Mouse (Mus musculus) megakaryocyte, embryonic 14.5 days (primary cell): ENCODE results near the gene Wdr5. TPM values are rescaled to one million over a fixed set of nuclear protein-coding genes. Genes with fewer than 3 reads are reported as not detected.
A peak's percentile ranks its signal among the peaks of the same experiment; 100 is the strongest.
"Not testable (repeated sequence)": the region's sequence is repeated elsewhere in the genome, so short reads cannot be mapped to it uniquely, and the experiment has no call there.

Experiments used
- H3K27me3 ChIP-seq: replicated peaks from 2 replicates; pipeline ENCODE3; 2012; ENCODE audit warnings: inconsistent platforms
- H3K36me3 ChIP-seq: replicated peaks from 2 replicates; pipeline ENCODE3; 2012; ENCODE audit warnings: low read length, inconsistent platforms, mixed read lengths
- H3K4me1 ChIP-seq: 2 replicates; pipeline ENCODE4 v1.6.1; 2012; ENCODE audit warnings: inconsistent platforms
- H3K4me3 ChIP-seq: replicated peaks from 2 replicates; pipeline ENCODE3; 2012; ENCODE audit warnings: moderate library complexity, mild to moderate bottlenecking, inconsistent platforms
- H3K9me3 ChIP-seq: 2 replicates; pipeline ENCODE4 v1.6.1; 2012; ENCODE audit warnings: inconsistent platforms
- FLI1 ChIP-seq: IDR thresholded peaks from 2 replicates; pipeline ENCODE4 v1.6.1; 2012; ENCODE audit warnings: low read length, inconsistent platforms, mixed read lengths
- GATA1 ChIP-seq: IDR thresholded peaks from 3 replicates; pipeline ENCODE4 v1.6.1; 2012; ENCODE audit warnings: mixed read lengths, low read length, inconsistent platforms, borderline replicate concordance
- polyA plus RNA-seq: library from polyadenylated mRNA; stranded (reverse); fragments of >175 nt; gene quantifications from 2 replicates; pipeline ENCODE4 v1.2.3, GENCODE M21; 2012; ENCODE audit warnings: low replicate concordance; ENCODE audit not compliant: insufficient read depth

Gene Wdr5
- polyA plus RNA-seq, 1 experiment: 27.6 TPM

DNA sequence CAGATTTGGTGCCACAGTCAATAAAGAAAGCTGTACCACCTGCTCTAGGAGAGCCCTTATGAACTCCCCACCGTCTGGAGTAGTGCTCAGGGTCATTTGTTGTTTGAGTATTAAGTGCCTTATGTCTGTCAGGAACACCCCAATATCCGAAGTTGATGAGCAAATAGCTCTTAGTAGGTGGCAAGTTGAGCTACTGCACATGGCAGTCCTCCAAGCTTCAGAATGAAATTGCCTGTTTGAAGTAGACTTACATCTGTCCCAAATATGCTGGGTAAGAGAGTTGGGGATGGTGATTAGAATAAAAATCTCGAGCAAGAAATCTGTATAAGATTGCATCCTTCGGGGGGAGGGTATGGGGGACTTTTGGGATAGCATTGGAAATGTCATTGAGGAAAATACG is 24.4 kb downstream of the Wdr5 start:
- H3K4me1 ChIP-seq: peaks cover 31% of the 10 kb centered on the region
- TF ChIP-seq GATA1: no peak
- no peak for TF ChIP-seq FLI1
- H3K9me3 ChIP-seq: no peaks in the 10 kb centered on the region
- H3K36me3 ChIP-seq: peaks cover 46% of the 10 kb centered on the region
- H3K4me3 ChIP-seq: no peak overlapping the region
- no peaks in the 10 kb centered on the region for H3K27me3 ChIP-seq

DNA sequence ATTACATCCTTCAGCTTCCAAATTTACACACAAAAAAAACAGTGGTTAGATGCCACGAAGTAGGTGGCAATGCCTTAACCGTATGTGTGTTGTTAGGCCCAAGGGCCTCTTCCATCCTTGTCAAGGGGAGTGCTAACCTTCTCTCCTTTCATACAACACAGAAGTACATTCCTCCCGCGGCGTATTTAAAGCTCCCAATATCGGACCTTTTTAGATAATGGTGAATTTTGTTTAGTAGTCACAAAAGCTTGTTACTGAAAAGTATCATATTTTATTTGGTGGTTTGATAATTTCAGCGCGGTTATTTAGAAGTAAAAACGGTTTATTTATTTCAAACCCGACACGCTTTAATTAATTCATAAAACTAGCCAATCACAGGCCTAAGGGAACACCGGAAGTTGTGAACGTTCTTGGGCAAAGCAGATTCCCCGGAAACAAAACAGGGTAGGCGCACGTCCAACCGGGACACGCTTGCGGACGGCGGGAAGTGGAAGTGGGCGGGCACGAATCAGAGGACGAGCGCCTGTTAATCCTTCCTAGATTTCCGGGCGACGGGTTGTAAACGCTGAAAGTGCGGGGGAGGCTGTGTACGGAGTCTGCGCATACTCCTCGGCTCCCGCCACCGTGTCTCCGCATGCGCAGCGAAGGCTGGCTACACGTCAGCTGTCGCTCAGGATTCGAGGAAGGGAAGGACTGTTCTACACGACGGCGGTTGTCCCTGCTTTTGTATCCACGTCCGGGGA is 25.0 kb downstream of the Wdr5 start:
- no peak for TF ChIP-seq GATA1
- peak; percentile 81; the same call in 1 of the 2 replicates for TF ChIP-seq FLI1

DNA sequence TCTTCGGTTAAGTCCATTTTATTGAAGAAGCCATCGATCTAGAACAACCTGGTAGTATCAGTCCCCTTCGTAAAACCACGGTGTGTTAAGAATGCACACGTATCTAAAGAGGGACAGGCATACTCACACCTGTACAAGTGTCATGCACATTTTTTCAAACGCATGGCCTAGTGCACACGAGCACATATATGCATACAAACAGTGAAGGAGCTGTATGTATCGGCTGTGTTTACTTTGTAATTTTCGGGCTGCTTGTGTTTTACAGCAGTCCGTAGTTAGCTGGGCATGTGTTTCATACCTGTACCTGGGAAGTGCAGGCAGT is 25.5 kb downstream of the Wdr5 start:
- peaks cover 28% of the 10 kb centered on the region for H3K4me1 ChIP-seq
- no peak for TF ChIP-seq GATA1
- no peak for TF ChIP-seq FLI1
- peak overlapping the region; percentile 94 for H3K4me3 ChIP-seq
- H3K36me3 ChIP-seq: peaks cover 39% of the 10 kb centered on the region
- H3K9me3 ChIP-seq: no peaks in the 10 kb centered on the region
- H3K27me3 ChIP-seq: no peaks in the 10 kb centered on the region

More for the DNA sequence above, 25.0 kb downstream of the Wdr5 start:
- Histone ChIP-seq H3K36me3 (peaks cover 44% of the 10 kb centered on the region), H3K4me1 (peaks cover 28% of the 10 kb centered on the region), H3K4me3 (peak overlapping the region; percentile 94), H3K9me3 (no peaks in the 10 kb centered on the region), H3K27me3 (no peaks in the 10 kb centered on the region)

DNA sequence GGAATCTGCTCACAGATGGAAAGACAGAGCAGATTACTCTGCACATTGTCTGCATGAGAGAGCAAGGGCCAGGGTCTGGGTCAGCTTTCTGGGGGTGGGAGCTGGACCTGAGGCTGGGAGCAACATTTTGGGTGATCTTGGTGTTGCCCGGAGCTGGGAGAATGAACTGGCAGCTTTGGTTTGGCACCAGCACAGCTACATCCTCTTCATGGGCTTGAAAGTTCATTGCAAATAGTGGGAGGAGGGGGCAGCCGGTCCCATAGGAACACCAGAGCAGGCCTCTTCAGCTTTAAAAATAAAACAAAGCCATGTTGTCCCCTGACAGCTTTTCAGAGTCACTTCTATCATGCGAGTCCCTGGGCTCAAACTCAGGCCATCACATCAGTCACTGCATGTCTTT is 26.3 kb downstream of the Wdr5 start:
- TF ChIP-seq FLI1 (no peak), GATA1 (no peak)
- H3K4me3 ChIP-seq: peak overlapping the region; percentile 94
- no peaks in the 10 kb centered on the region for H3K27me3 ChIP-seq
- peaks cover 34% of the 10 kb centered on the region for H3K36me3 ChIP-seq
- H3K9me3 ChIP-seq: no peaks in the 10 kb centered on the region
- peaks cover 28% of the 10 kb centered on the region for H3K4me1 ChIP-seq

DNA sequence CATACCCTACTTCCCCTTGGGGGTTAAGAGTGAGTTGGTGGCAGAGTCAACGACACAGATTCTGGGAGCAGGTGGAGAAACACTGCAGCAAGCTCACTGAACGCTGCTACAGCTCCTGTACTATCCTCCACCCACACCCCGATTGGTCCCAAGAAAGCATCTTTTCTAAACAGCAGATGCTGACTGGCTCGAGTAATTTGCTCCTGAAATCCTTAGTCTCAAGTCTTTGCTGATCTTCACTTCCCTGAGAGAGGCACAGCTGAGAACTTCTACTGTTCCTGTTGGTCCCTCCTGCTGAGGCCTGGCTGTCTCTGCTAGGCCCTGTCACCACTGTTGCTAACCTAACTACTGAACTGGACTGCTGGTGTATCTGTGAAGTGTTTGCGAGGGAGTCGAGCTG is 29.7 kb downstream of the Wdr5 start:
- Histone ChIP-seq H3K4me3 (no peak overlapping the region), H3K4me1 (peaks cover 36% of the 10 kb centered on the region), H3K9me3 (peaks cover 15% of the 10 kb centered on the region), H3K27me3 (no peaks in the 10 kb centered on the region), H3K36me3 (peaks cover 30% of the 10 kb centered on the region)
- TF ChIP-seq GATA1 (no peak), FLI1 (no peak)

DNA sequence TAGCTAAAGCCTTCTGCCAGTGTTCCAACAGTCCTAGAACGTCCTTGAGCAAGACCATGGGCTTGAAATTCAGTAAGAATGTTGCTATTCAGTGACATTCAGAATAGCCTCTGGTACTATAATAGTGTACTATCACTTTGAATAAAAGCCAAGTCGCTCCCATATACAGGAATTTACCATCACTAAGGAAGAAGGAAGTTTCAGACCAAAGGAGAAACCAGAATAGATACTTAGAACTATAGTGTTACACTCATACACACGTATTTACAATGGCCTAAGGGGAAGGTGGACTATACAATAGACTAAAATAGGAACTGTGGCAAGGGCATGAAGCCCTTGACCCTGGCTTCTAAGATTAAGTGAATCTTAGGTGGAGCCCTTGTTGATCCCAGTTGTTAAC is 30.6 kb downstream of the Wdr5 start:
- H3K9me3 ChIP-seq: peaks cover 15% of the 10 kb centered on the region
- not testable (repeated sequence) for H3K4me3 ChIP-seq, H3K27me3 ChIP-seq
- peaks cover 33% of the 10 kb centered on the region for H3K4me1 ChIP-seq
- peaks cover 30% of the 10 kb centered on the region for H3K36me3 ChIP-seq

DNA sequence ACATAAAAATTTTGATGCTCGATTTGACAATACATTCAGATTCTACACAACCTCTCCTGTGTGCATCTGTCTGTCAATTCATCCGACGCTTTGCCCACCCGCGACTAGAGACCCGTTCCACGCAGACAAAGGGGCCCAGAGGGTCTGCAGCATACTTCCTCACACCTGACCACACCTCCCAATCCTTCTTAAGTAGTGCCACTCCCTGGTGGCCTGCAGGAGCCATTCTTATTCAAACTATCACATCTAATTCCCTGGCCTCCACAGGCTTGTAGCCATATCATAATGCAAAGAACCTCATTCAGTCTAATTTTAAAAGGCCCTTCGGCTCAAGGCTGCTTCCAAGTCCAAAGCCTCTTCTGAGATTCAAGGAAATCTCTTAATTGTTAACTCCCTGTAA is 31.1 kb downstream of the Wdr5 start:
- not testable (repeated sequence) for H3K4me3 ChIP-seq, H3K27me3 ChIP-seq
- peaks cover 28% of the 10 kb centered on the region for H3K4me1 ChIP-seq
- H3K9me3 ChIP-seq: peaks cover 15% of the 10 kb centered on the region
- peaks cover 30% of the 10 kb centered on the region for H3K36me3 ChIP-seq

DNA sequence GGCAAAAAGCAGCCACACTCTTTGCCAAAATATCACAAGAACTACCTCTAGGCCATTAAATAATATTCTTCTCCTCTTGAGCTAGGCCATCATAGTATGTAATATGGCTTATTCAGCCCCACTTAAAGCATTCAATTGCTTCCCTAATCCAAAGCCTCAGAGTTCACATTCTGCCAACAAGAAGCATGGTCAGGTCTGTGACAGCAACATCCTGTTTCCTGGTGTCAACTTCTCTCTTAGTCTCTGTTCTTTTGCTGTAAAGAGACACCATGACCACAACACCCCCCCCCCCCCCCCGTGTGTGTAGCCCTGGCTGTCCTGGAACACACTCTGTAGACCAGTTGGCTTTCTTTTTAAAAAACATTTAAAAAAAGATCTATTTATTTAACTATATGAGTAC is 32.4 kb downstream of the Wdr5 start:
- TF ChIP-seq GATA1 (no peak), FLI1 (no peak)
- H3K4me3 ChIP-seq: peak overlapping the region; percentile 28
- peaks cover 30% of the 10 kb centered on the region for H3K36me3 ChIP-seq
- no peaks in the 10 kb centered on the region for H3K27me3 ChIP-seq
- peaks cover 18% of the 10 kb centered on the region for H3K4me1 ChIP-seq
- H3K9me3 ChIP-seq: peaks cover 15% of the 10 kb centered on the region

DNA sequence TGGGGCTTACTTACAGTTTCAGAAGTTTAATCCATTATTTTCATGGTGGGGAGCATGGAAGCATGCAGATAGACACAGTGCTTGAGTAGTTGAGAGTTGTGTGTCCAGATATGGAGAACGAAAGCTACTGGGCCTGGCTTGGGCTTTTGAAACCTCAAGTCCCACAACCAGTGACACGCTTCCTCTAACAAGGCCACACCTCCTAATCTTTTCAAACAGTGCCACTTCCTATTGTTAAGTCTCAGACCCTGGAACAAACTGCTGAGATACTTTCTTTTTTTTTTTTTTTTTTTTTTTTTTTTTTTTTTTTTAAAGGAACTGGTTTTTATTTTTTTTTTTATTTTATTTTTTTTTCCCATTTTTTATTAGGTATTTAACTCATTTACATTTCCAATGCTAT is 33.0 kb downstream of the Wdr5 start:
- peaks cover 24% of the 10 kb centered on the region for H3K4me1 ChIP-seq
- peaks cover 25% of the 10 kb centered on the region for H3K36me3 ChIP-seq
- TF ChIP-seq FLI1 (no peak), GATA1 (no peak)
- no peak overlapping the region for H3K4me3 ChIP-seq
- H3K27me3 ChIP-seq: no peaks in the 10 kb centered on the region
- H3K9me3 ChIP-seq: peaks cover 15% of the 10 kb centered on the region

DNA sequence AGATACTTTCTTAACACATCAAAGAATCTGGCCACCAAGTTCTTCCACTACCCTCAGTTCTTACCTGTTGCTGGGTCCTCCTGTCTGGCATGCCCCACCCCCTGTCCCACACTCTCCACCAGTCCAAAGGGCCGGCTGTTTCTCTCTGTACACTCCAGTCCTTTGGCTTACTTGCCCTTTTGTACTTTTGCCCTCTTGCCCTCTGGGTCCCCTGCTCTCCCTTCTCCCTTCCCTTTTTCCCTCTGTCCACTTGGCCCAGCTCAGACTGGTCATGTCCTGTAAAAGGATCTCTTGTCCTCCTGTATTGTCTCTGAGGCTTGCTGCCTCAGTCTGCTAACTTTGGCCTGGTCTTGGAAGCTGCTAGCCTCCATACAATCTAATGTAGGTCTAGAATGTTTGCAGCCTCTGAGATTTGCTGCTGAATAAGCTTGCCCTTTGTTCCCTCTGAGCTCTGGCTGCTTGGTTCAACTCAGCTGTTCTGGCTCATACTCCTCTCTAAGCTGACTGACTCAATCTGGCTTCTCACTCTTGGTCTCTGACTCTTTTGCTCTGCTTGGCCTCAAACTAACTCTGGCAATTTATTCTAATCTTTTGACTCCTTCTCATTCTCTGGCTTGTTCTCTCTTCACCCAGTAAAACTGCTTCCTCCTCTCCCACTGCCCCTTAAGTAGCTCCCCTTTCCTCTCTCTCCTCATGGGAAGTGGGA is 33.9 kb downstream of the Wdr5 start:
- Histone ChIP-seq H3K9me3 (peaks cover 15% of the 10 kb centered on the region), H3K27me3 (no peaks in the 10 kb centered on the region), H3K4me1 (peaks cover 27% of the 10 kb centered on the region), H3K4me3 (no peak overlapping the region), H3K36me3 (peaks cover 19% of the 10 kb centered on the region)
- TF ChIP-seq FLI1 (no peak), GATA1 (no peak)

DNA sequence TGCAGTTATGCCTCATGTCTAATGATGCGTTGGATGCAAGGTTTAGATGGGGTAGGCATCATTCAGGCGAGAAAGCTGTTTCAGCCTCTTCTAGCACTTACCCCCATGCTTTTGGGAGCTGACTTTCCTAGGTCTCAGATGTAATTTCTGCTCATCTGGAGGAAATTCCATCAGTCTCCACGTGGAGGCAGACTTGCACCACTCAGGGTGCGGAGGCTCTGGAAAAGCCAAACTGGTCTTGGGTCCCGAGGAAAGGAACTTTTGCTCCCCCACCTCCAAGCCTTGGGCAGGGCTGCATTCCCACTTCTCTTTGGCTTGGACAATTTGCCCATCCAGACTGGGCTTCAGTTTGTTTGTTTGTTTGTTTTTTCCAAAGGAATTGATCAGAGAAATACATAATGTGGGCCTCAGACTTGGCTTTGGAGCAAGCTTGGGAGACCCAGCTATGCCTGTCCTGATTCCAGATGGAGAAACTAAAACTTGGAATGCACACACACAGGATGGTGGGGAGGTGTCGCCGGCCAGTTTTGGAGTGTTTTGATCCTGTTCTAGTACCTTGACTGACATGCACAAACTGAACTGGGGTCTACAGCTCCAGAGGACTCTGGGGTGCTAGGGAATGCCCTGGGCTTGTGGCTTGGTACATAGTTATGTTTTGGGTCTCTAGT is 37.8 kb downstream of the Wdr5 start:
- no peak for TF ChIP-seq GATA1
- TF ChIP-seq FLI1: no peak
- H3K4me1 ChIP-seq: peaks cover 25% of the 10 kb centered on the region
- peaks cover 25% of the 10 kb centered on the region for H3K27me3 ChIP-seq
- H3K9me3 ChIP-seq: peaks cover 10% of the 10 kb centered on the region
- H3K36me3 ChIP-seq: peaks cover 5% of the 10 kb centered on the region
- H3K4me3 ChIP-seq: no peak overlapping the region
